Mouse (Mus musculus): Measurements from ENCODE around the gene Accsl.

DNA sequence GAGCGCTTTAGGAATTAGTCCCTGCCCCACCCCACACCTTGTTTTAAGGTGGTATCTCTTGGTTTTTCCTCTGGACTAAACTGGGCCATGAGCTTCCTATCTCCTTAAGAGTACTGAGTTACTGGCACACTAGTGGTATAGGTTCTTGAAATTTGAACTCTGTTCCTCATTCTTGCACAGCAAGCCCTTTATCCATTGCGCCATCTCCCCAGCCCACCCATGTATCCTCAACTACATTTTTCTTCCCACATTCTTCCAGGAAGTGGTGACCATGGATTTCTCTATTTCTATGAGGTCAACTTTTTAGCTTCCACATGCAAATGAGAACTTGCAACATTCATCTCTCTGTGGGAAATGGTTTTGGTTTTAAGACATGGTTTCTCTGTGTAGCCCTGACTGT, 44.6 kb upstream of the Accsl start:
- TF ChIP-seq CTCF (IDR thresholded peaks at IDR 0.05; ENCODE audit: low read depth) = no peak
- TF ChIP-seq EP300 (IDR thresholded peaks at IDR 0.05; ENCODE audit: low read depth) = no peak

Measured in heart, postnatal 0 days (tissue).